Comparison of ENCODE assay signal across 18 mouse cellular contexts in genomic region chr8:12711623-12712022, GRCm38 (mm10). TPM values are rescaled to one million over a fixed set of nuclear protein-coding genes. Genes with fewer than 3 reads are reported as not detected.
DNase-seq lines count a peak whose midpoint lies in the region; ATAC-seq lines count a peak whose summit lies in the region.
"Had no signal": no experiment of that assay in that cellular context is flagged by ENCODE, and none has a peak within 500 bp of the region (broad histone marks: within the 10 kb centered on the region; RNA-seq: fewer than 3 reads in every experiment).

No protein-coding gene starts in this region.

- DNase-seq in liver = no peak
- peak; percentile 51 for DNase-seq in adrenal gland, postnatal 10 days
- no peak for DNase-seq in forebrain, embryonic 11.5 days (ENCODE audit: low spot score)
- no peak for DNase-seq in left cerebral cortex, postnatal 36 days (ENCODE audit: low spot score in 2 of 2)
- DNase-seq: cerebellum, adult 8-10 months; embryo, embryonic 11 days; heart, postnatal 36 days; layer of hippocampus, adult 9-11 months; left cerebral cortex, postnatal 4 days; midbrain, embryonic 14.5 days; thymus, postnatal 4 days had no signal

- H3K9me3 ChIP-seq in liver, embryonic 15.5 days (replicated peaks) = no peaks in the 10 kb centered on the region
- no peaks in the 10 kb centered on the region for H3K9me3 ChIP-seq in intestine, embryonic 15.5 days
- H3K9me3 ChIP-seq in megakaryocyte, embryonic 14.5 days = peaks cover 25% of the 10 kb centered on the region
- H3K9me3 ChIP-seq in forebrain, embryonic 11.5 days (ENCODE audit: control insufficient read depth, low read length) = no peaks in the 10 kb centered on the region
- H3K9me3 ChIP-seq: lung, embryonic 15.5 days; neural tube, embryonic 12.5 days had no signal

- peaks cover 14% of the 10 kb centered on the region; the same call in 1 of the 2 replicates for H3K27me3 ChIP-seq in liver, embryonic 15.5 days
- H3K27me3 ChIP-seq in intestine, embryonic 15.5 days (replicated peaks) = no peaks in the 10 kb centered on the region
- H3K27me3 ChIP-seq in megakaryocyte, embryonic 14.5 days (replicated peaks) = peaks cover 57% of the 10 kb centered on the region
- no peaks in the 10 kb centered on the region for H3K27me3 ChIP-seq in forebrain, embryonic 11.5 days (ENCODE audit: control insufficient read depth, insufficient read depth, low read length)
- H3K27me3 ChIP-seq: lung, embryonic 15.5 days; neural tube, embryonic 12.5 days had no signal

- H3K4me1 ChIP-seq in liver, embryonic 15.5 days (replicated peaks) = peaks cover 3% of the 10 kb centered on the region; the same call in 1 of the 2 replicates
- no peaks in the 10 kb centered on the region for H3K4me1 ChIP-seq in intestine, embryonic 15.5 days (replicated peaks)
- H3K4me1 ChIP-seq in megakaryocyte, embryonic 14.5 days = peaks cover 39% of the 10 kb centered on the region
- H3K4me1 ChIP-seq in forebrain, embryonic 11.5 days (replicated peaks; ENCODE audit: control insufficient read depth, insufficient read depth, low read length) = no peaks in the 10 kb centered on the region
- H3K4me1 ChIP-seq: lung, embryonic 15.5 days; neural tube, embryonic 12.5 days had no signal

- 50% methylated on average over 7 of the region's 7 CpGs for WGBS in liver, embryonic 15.5 days (ENCODE audit: insufficient replicate concordance)
- 51% methylated on average over 7 of the region's 7 CpGs for WGBS in intestine, embryonic 15.5 days
- 86% methylated on average over 7 of the region's 7 CpGs for WGBS in forebrain, embryonic 11.5 days

- H3K36me3 ChIP-seq in liver, embryonic 15.5 days (replicated peaks) = no peaks in the 10 kb centered on the region
- no peaks in the 10 kb centered on the region for H3K36me3 ChIP-seq in intestine, embryonic 15.5 days
- no peaks in the 10 kb centered on the region for H3K36me3 ChIP-seq in megakaryocyte, embryonic 14.5 days (replicated peaks; ENCODE audit: low read length)
- H3K36me3 ChIP-seq in forebrain, embryonic 11.5 days (ENCODE audit: control insufficient read depth, insufficient read depth, low read length) = no peaks in the 10 kb centered on the region
- H3K36me3 ChIP-seq: lung, embryonic 15.5 days; neural tube, embryonic 12.5 days had no signal

- H3K4me3 ChIP-seq in liver, embryonic 15.5 days (replicated peaks) = no peak overlapping the region
- no peak overlapping the region for H3K4me3 ChIP-seq in intestine, embryonic 15.5 days (replicated peaks)
- H3K4me3 ChIP-seq in megakaryocyte, embryonic 14.5 days (replicated peaks) = peak overlapping the region; percentile 85
- no peak overlapping the region for H3K4me3 ChIP-seq in forebrain, embryonic 11.5 days (ENCODE audit: low read depth, low read length)
- H3K4me3 ChIP-seq: lung, embryonic 15.5 days; neural tube, embryonic 12.5 days had no signal

- H3K4me2 ChIP-seq in liver, embryonic 15.5 days = peak overlapping the region; percentile 15
- H3K4me2 ChIP-seq in intestine, embryonic 15.5 days (replicated peaks) = peak overlapping the region; percentile 33
- no peak overlapping the region for H3K4me2 ChIP-seq in forebrain, embryonic 11.5 days (ENCODE audit: low read depth, low read length, severe bottlenecking)
- H3K4me2 ChIP-seq: lung, embryonic 15.5 days; neural tube, embryonic 12.5 days had no signal

- ATAC-seq in liver, embryonic 15.5 days (ENCODE audit: insufficient read depth) = no peak
- peak; percentile 70; the same call in 1 of the 2 replicates for ATAC-seq in intestine, embryonic 15.5 days
- ATAC-seq in forebrain, embryonic 11.5 days (replicated peaks; ENCODE audit: low FRiP score) = no peak
- ATAC-seq: inflammation-experienced regulatory T-cells, adult 6 months; Patski had no signal

- no peak overlapping the region for H3K9ac ChIP-seq in liver, embryonic 15.5 days
- no peak overlapping the region for H3K9ac ChIP-seq in intestine, embryonic 15.5 days
- H3K9ac ChIP-seq in forebrain, embryonic 11.5 days (ENCODE audit: low read length) = no peak overlapping the region
- H3K9ac ChIP-seq: lung, embryonic 15.5 days; neural tube, embryonic 12.5 days had no signal

- no peak overlapping the region for H3K27ac ChIP-seq in liver, embryonic 15.5 days (replicated peaks)
- H3K27ac ChIP-seq in intestine, embryonic 15.5 days = no peak overlapping the region
- H3K27ac ChIP-seq in forebrain, embryonic 11.5 days (ENCODE audit: low read depth, low read length) = no peak overlapping the region
- H3K27ac ChIP-seq: lung, embryonic 15.5 days; neural tube, embryonic 12.5 days had no signal

- intact Hi-C loops in left cerebral cortex, postnatal 36 days (cut with DNase I) = no loop called here

RNA-seq across cellular contexts. Expression of gene Tubgcp3, which starts 39.6 kb away (rescaled TPM):
- polyA plus RNA-seq in liver, embryonic 15.5 days (2015; fragmentation: Nextera tagmentation; extraction: Ambion mirVana) = 22.4 and 24.0 TPM in 2 replicates
- 10 to 100 TPM; 29.6 to 34.4 TPM for total RNA-seq in adrenal gland, postnatal 10 days (2021)
- 37.5 and 38.0 TPM in 2 replicates for polyA plus RNA-seq in intestine, embryonic 15.5 days (2015; fragmentation: Nextera tagmentation; extraction: Ambion mirVana)
- polyA plus RNA-seq in megakaryocyte, embryonic 14.5 days (2012; ENCODE audit: insufficient read depth, low replicate concordance) = 7.0 and 9.9 TPM in 2 replicates
- 67.4 and 68.3 TPM in 2 replicates for polyA plus RNA-seq in forebrain, embryonic 11.5 days (2014; fragmentation: Nextera tagmentation; extraction: Ambion mirVana)
- 10 to 100 TPM; 31.7 to 40.9 TPM for total RNA-seq in left cerebral cortex, postnatal 36 days (2021)

RNA-seq across cellular contexts. Expression of gene Atp11a, which starts 45.2 kb away (rescaled TPM):
- polyA plus RNA-seq in liver, embryonic 15.5 days (2015; fragmentation: Nextera tagmentation; extraction: Ambion mirVana) = 1.3 and 1.6 TPM in 2 replicates
- 10 to 100 TPM; 45.9 to 53.5 TPM for total RNA-seq in adrenal gland, postnatal 10 days (2021)
- polyA plus RNA-seq in intestine, embryonic 15.5 days (2015; fragmentation: Nextera tagmentation; extraction: Ambion mirVana) = 15.9 and 18.6 TPM in 2 replicates
- polyA plus RNA-seq in megakaryocyte, embryonic 14.5 days (2012; ENCODE audit: insufficient read depth, low replicate concordance) = 7.5 and 7.7 TPM in 2 replicates
- polyA plus RNA-seq in forebrain, embryonic 11.5 days (2014; fragmentation: Nextera tagmentation; extraction: Ambion mirVana) = 18.5 and 18.9 TPM in 2 replicates
- 10 to 100 TPM; 39.7 to 52.2 TPM for total RNA-seq in left cerebral cortex, postnatal 36 days (2021)
